Mouse (Mus musculus): Measurements from ENCODE around the gene Mfsd14a. TPM values are rescaled to one million over a fixed set of nuclear protein-coding genes. Genes with fewer than 3 reads are reported as not detected.
"Not testable (repeated sequence)": the region's sequence is repeated elsewhere in the genome, so short reads cannot be mapped to it uniquely, and the experiment has no call there.

The Mfsd14a gene
- polyA plus RNA-seq, 1 experiment from 2014 or later: 55.5 TPM

- Histone ChIP-seq H3K4me3 (no peak within 1 kb of the TSS), H3K4me1 (replicated peaks) (no peaks in the 10 kb centered on the region), H3K27ac (replicated peaks) (no peak within 1 kb of the TSS), H3K36me3 (peaks cover 7% of the 10 kb centered on the region; the same call in 1 of the 2 replicates), H3K9me3 (no peaks in the 10 kb centered on the region), H3K27me3 (no peaks in the 10 kb centered on the region), H3K9ac (no peak within 1 kb of the TSS), H3K4me2 (no peak within 1 kb of the TSS)
- 95% methylated on average over 1 of the region's 1 CpGs for WGBS
- no peak for ATAC-seq (ENCODE audit: low read depth)
Observed at GRCm38 (mm10) chr3:116681160-116681559, 18.7 kb upstream of the Mfsd14a start, which contains the start of gene Gm43191. Gm43191 (minus strand) TSS chr3:116681260.

GRCm38 (mm10) chr3:116664281-116664680, 1.8 kb upstream of the Mfsd14a start:
- WGBS: 94% methylated on average over 9 of the region's 9 CpGs
- H3K27ac ChIP-seq (replicated peaks); H3K4me2 ChIP-seq; H3K36me3 ChIP-seq; H3K4me3 ChIP-seq; H3K9ac ChIP-seq; ATAC-seq (ENCODE audit: low read depth); H3K9me3 ChIP-seq; H3K27me3 ChIP-seq: not testable (repeated sequence)
- H3K4me1 ChIP-seq (replicated peaks): peaks cover 26% of the 10 kb centered on the region

DNA sequence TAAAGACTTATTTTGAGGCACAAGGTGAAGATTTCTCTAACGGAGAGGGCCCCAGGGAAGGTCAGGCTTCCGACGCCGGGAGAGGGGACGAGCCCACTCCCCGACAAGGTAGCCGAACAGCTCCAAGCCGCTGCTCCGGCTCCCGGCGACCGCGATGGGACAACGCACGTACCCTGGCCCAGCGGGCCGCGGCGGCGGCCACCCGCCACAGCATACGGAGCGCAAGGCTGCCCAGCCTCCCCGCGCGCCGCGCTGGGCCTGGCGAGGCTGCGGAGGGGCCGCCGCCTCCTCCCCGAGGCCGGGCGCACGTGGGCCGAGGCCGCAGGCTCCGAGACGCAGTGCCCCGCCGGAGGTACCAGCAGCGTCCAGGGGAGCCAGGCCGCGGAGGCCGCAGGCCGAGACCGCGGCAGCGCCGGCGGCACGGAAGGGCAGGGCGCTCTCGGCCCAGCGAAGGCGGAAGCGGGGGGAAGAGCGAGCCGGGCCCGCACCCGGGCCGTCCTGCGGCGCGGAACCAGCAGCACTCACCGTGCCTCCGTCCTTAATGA, 535 bp downstream of the Mfsd14a start:
- peak; percentile 90 for ATAC-seq (ENCODE audit: low read depth)

GRCm38 (mm10) chr3:116661288-116661869, 1.1 kb downstream of the Mfsd14a start:
- Histone ChIP-seq H3K36me3 (no peaks in the 10 kb centered on the region), H3K9me3 (no peaks in the 10 kb centered on the region), H3K4me1 (replicated peaks) (peaks cover 49% of the 10 kb centered on the region), H3K4me2 (peak overlapping the region; percentile 76), H3K9ac (peak overlapping the region; percentile 99), H3K4me3 (peak overlapping the region; percentile 95), H3K27me3 (no peaks in the 10 kb centered on the region), H3K27ac (replicated peaks) (peak overlapping the region; percentile 97)
- 5% methylated on average over 16 of the region's 16 CpGs for WGBS
- ATAC-seq (ENCODE audit: low read depth): no peak

More for the DNA sequence above, 535 bp downstream of the Mfsd14a start:
- peak overlapping the region; percentile 99 for H3K9ac ChIP-seq
- peak overlapping the region; percentile 76 for H3K4me2 ChIP-seq
- peaks cover 44% of the 10 kb centered on the region for H3K4me1 ChIP-seq (replicated peaks)
- no peaks in the 10 kb centered on the region for H3K9me3 ChIP-seq
- H3K27ac ChIP-seq (replicated peaks): peak overlapping the region; percentile 97
- peak overlapping the region; percentile 95 for H3K4me3 ChIP-seq
- no peaks in the 10 kb centered on the region for H3K36me3 ChIP-seq
- H3K27me3 ChIP-seq: no peaks in the 10 kb centered on the region
- WGBS: 0% methylated on average over 63 of the region's 68 CpGs

DNA sequence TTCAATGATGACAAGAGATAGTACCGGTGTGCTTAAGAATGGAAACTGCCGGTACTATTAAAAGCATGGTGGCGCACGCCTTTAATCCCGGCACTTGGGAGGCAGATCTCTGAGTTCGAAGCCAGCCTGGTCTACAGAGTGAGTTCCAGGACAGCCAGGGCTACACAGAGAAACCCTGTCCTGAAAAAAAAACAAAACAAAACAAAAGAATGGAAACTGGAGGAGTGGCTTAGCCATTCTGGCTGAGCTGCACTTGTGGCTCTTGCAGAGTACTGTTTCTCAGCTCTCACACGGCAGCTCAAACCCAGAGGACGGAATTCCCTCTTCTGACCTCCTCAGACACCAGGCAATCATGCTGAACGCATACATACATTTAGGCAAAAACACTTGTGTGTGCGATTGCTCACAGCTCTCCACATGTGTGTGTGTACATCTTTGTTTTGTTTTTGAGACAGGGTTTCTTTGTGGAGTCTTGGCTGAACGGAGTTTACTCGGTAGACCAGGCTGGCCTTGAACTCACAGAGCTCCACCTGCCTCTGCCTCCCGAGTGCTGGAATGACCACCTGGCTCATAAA, 2.5 kb downstream of the Mfsd14a start:
- H3K4me3 ChIP-seq: no peak overlapping the region
- ATAC-seq (ENCODE audit: low read depth): no peak

GRCm38 (mm10) chr3:116658928-116659565, 3.4 kb downstream of the Mfsd14a start:
- no peak for ATAC-seq (ENCODE audit: low read depth)
- no peaks in the 10 kb centered on the region for H3K9me3 ChIP-seq
- no peaks in the 10 kb centered on the region for H3K36me3 ChIP-seq
- no peak overlapping the region for H3K9ac ChIP-seq
- no peak overlapping the region for H3K4me3 ChIP-seq
- H3K27me3 ChIP-seq: no peaks in the 10 kb centered on the region
- no peak overlapping the region for H3K4me2 ChIP-seq
- 73% methylated on average over 15 of the region's 15 CpGs for WGBS
- H3K4me1 ChIP-seq (replicated peaks): peaks cover 54% of the 10 kb centered on the region
- no peak overlapping the region for H3K27ac ChIP-seq (replicated peaks)

More for the DNA sequence above, 2.5 kb downstream of the Mfsd14a start:
- H3K4me1 ChIP-seq (replicated peaks): peaks cover 54% of the 10 kb centered on the region
- no peak overlapping the region for H3K27ac ChIP-seq (replicated peaks)
- peak overlapping the region; percentile 76; the same call in 1 of the 2 replicates for H3K4me2 ChIP-seq
- H3K9me3 ChIP-seq: no peaks in the 10 kb centered on the region
- 83% methylated on average over 13 of the region's 13 CpGs for WGBS
- no peak overlapping the region for H3K9ac ChIP-seq
- H3K27me3 ChIP-seq: no peaks in the 10 kb centered on the region
- no peaks in the 10 kb centered on the region for H3K36me3 ChIP-seq

- peaks cover 70% of the 10 kb centered on the region for H3K4me1 ChIP-seq (replicated peaks)
- H3K4me3 ChIP-seq: no peak overlapping the region
- H3K27me3 ChIP-seq: no peaks in the 10 kb centered on the region
- H3K27ac ChIP-seq (replicated peaks): no peak overlapping the region
- no peaks in the 10 kb centered on the region for H3K36me3 ChIP-seq
- no peak overlapping the region for H3K9ac ChIP-seq
- H3K9me3 ChIP-seq: no peaks in the 10 kb centered on the region
- 67% methylated on average over 7 of the region's 7 CpGs for WGBS
- no peak overlapping the region for H3K4me2 ChIP-seq
- no peak for ATAC-seq (ENCODE audit: low read depth)
Observed at GRCm38 (mm10) chr3:116656184-116656965, 6.1 kb downstream of the Mfsd14a start.

DNA sequence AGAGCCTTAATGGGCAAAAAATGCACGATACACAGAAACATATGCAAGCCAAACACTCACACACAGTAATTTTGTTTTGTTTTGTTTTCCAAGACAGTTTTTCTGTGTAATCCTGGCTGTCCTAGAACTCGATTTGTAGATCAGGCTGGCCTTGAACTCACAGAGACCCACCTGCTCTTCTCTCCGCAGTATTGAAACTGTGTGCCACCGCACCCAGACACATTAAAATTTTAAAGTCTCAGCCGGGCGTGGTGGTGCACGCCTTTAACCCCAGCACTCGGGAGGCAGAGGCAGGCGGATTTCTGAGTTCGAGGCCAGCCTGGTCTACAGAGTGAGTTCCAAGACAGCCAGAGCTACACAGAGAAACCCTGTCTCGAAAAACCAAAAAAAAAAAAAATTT, 8.4 kb downstream of the Mfsd14a start:
- H3K4me2 ChIP-seq; H3K4me3 ChIP-seq; H3K9ac ChIP-seq; H3K27ac ChIP-seq (replicated peaks); H3K27me3 ChIP-seq; ATAC-seq (ENCODE audit: low read depth); H3K9me3 ChIP-seq: not testable (repeated sequence)
- H3K4me1 ChIP-seq (replicated peaks): peaks cover 47% of the 10 kb centered on the region
- H3K36me3 ChIP-seq: peaks cover 10% of the 10 kb centered on the region; the same call in 1 of the 2 replicates
- 94% methylated on average over 11 of the region's 11 CpGs for WGBS

- 79% methylated on average over 5 of the region's 5 CpGs for WGBS
- Histone ChIP-seq H3K27me3 (no peaks in the 10 kb centered on the region), H3K9ac (no peak overlapping the region), H3K36me3 (peaks cover 16% of the 10 kb centered on the region), H3K4me2 (no peak overlapping the region), H3K27ac (replicated peaks) (no peak overlapping the region), H3K9me3 (no peaks in the 10 kb centered on the region), H3K4me1 (replicated peaks) (peaks cover 42% of the 10 kb centered on the region), H3K4me3 (no peak overlapping the region)
- ATAC-seq (ENCODE audit: low read depth): no peak
Observed at GRCm38 (mm10) chr3:116653278-116653945, 9.1 kb downstream of the Mfsd14a start.

GRCm38 (mm10) chr3:116652033-116652446, 10.4 kb downstream of the Mfsd14a start:
- peaks cover 33% of the 10 kb centered on the region for H3K4me1 ChIP-seq (replicated peaks)
- H3K4me3 ChIP-seq: no peak overlapping the region
- no peaks in the 10 kb centered on the region for H3K9me3 ChIP-seq
- WGBS: 46% methylated on average over 3 of the region's 3 CpGs
- no peak overlapping the region for H3K9ac ChIP-seq
- H3K27ac ChIP-seq (replicated peaks): no peak overlapping the region
- H3K36me3 ChIP-seq: peaks cover 22% of the 10 kb centered on the region
- H3K4me2 ChIP-seq: no peak overlapping the region
- H3K27me3 ChIP-seq: no peaks in the 10 kb centered on the region
- no peak; the same call in 1 of the 2 replicates for ATAC-seq (ENCODE audit: low read depth)

DNA sequence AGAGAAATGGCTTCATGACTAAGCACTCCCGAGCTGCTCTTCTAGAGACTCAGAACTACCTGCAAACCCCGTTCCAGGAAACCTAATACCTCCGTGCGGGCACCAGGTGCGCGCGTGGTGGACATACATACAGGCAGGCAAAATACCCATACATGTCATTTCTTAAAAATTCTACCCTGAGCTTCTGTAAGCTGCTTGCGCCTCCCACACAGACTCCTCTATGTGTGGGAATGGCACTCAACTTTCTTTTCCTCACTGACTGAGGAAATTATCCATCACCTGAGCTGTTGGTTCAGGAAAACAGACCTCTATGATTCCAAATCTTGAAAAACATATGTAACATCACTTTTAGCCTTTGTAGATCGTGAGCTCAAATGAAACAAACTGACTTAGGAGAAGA, 11.8 kb downstream of the Mfsd14a start:
- 98% methylated on average over 9 of the region's 9 CpGs for WGBS

More for the DNA sequence above, 11.8 kb downstream of the Mfsd14a start:
- Histone ChIP-seq H3K9ac (no peak overlapping the region), H3K4me1 (replicated peaks) (peaks cover 24% of the 10 kb centered on the region), H3K9me3 (no peaks in the 10 kb centered on the region), H3K36me3 (peaks cover 35% of the 10 kb centered on the region), H3K4me2 (no peak overlapping the region), H3K27ac (replicated peaks) (no peak overlapping the region), H3K4me3 (no peak overlapping the region), H3K27me3 (no peaks in the 10 kb centered on the region)
- ATAC-seq (ENCODE audit: low read depth): no peak
